Mouse (Mus musculus) cerebellum, adult 2 months (tissue): Measurements from ENCODE around the gene Acot12.

Experiments used
- CTCF ChIP-seq: fragments of 200-500 bp; IDR thresholded peaks from 2 replicates; pipeline ENCODE4 v1.5.1; 2011; ENCODE audit warnings: low read depth, mild to moderate bottlenecking, control low read depth, low read length, moderate library complexity, borderline replicate concordance; ENCODE audit not compliant: insufficient read depth
- POLR2A ChIP-seq: fragments of 200-500 bp; IDR thresholded peaks from 2 replicates; pipeline ENCODE4 v1.6.1; 2011; ENCODE audit warnings: low read length, control low read depth, borderline replicate concordance; ENCODE audit not compliant: insufficient read depth

GRCm38 (mm10) chr13:91809476-91809875 is 68.2 kb downstream of the Acot12 start:
- TF ChIP-seq POLR2A (no peak), CTCF (no peak; the same call in 1 of the 2 replicates)
